Mouse (Mus musculus): ENCODE data around the gene Sgca. TPM values are rescaled to one million over a fixed set of nuclear protein-coding genes. Genes with fewer than 3 reads are reported as not detected.

Gene Sgca
- polyA plus RNA-seq, 1 experiment from 2014 or later: 0.20 TPM

GRCm38 (mm10) chr11:94990102-94990748 lies 14.1 kb upstream of the Sgca start:
- Histone ChIP-seq H3K27ac (replicated peaks) (peak overlapping the region; percentile 96), H3K4me1 (peaks cover 89% of the 10 kb centered on the region), H3K36me3 (peaks cover 14% of the 10 kb centered on the region), H3K4me3 (peak overlapping the region; percentile 81), H3K9me3 (replicated peaks) (no peaks in the 10 kb centered on the region), H3K27me3 (ENCODE audit: low read depth, poor library complexity, severe bottlenecking) (no peaks in the 10 kb centered on the region; the same call in 1 of the 2 replicates)
- no peak for DNase-seq (ENCODE audit: low spot score)
- 52% methylated on average over 6 of the region's 6 CpGs for WGBS

- H3K36me3 ChIP-seq: peaks cover 7% of the 10 kb centered on the region
- peak overlapping the region; percentile 81 for H3K4me3 ChIP-seq
- H3K4me1 ChIP-seq: peaks cover 85% of the 10 kb centered on the region
- H3K9me3 ChIP-seq (replicated peaks): no peaks in the 10 kb centered on the region
- peak; percentile 93 for DNase-seq (ENCODE audit: low spot score)
- no peaks in the 10 kb centered on the region; the same call in 1 of the 2 replicates for H3K27me3 ChIP-seq (ENCODE audit: low read depth, poor library complexity, severe bottlenecking)
- under 1% methylated on average over 12 of the region's 12 CpGs for WGBS
- peak overlapping the region; percentile 96 for H3K27ac ChIP-seq (replicated peaks)
Measured at GRCm38 (mm10) chr11:94989562-94990017, 13.5 kb upstream of the Sgca start.

GRCm38 (mm10) chr11:94988780-94989561 lies 12.8 kb upstream of the Sgca start:
- DNase-seq (ENCODE audit: low spot score): no peak
- H3K27me3 ChIP-seq (ENCODE audit: low read depth, poor library complexity, severe bottlenecking): no peaks in the 10 kb centered on the region; the same call in 1 of the 2 replicates
- H3K4me3 ChIP-seq: peak overlapping the region; percentile 81
- H3K4me1 ChIP-seq: peaks cover 79% of the 10 kb centered on the region
- 0 out of 2 replicates have a peak, but pooled peaks cover 1% of the 10 kb centered on the region for H3K36me3 ChIP-seq
- no peaks in the 10 kb centered on the region for H3K9me3 ChIP-seq (replicated peaks)
- H3K27ac ChIP-seq (replicated peaks): peak overlapping the region; percentile 96
- WGBS: 19% methylated on average over 10 of the region's 10 CpGs

GRCm38 (mm10) chr11:94987851-94988250 lies 11.7 kb upstream of the Sgca start:
- DNase-seq (ENCODE audit: low spot score): no peak
- Histone ChIP-seq H3K27me3 (ENCODE audit: low read depth, poor library complexity, severe bottlenecking) (no peaks in the 10 kb centered on the region; the same call in 1 of the 2 replicates), H3K4me1 (peaks cover 68% of the 10 kb centered on the region), H3K9me3 (replicated peaks) (no peaks in the 10 kb centered on the region), H3K36me3 (no peaks in the 10 kb centered on the region), H3K4me3 (no peak overlapping the region), H3K27ac (replicated peaks) (peak overlapping the region; percentile 67)
- 84% methylated on average over 8 of the region's 8 CpGs for WGBS

- WGBS: 48% methylated on average over 6 of the region's 6 CpGs
- H3K27ac ChIP-seq (replicated peaks): peak overlapping the region; percentile 67
- H3K36me3 ChIP-seq: no peaks in the 10 kb centered on the region
- H3K4me1 ChIP-seq: peaks cover 63% of the 10 kb centered on the region
- H3K4me3 ChIP-seq: peak overlapping the region; percentile 10; the same call in 1 of the 2 replicates
- H3K9me3 ChIP-seq (replicated peaks): no peaks in the 10 kb centered on the region
- no peak for DNase-seq (ENCODE audit: low spot score)
- H3K27me3 ChIP-seq (ENCODE audit: low read depth, poor library complexity, severe bottlenecking): no peaks in the 10 kb centered on the region; the same call in 1 of the 2 replicates
Measured at GRCm38 (mm10) chr11:94987341-94987740, 11.2 kb upstream of the Sgca start.

- no peak overlapping the region for H3K4me3 ChIP-seq
- WGBS: 78% methylated on average over 2 of the region's 2 CpGs
- no peak for DNase-seq (ENCODE audit: low spot score)
- no peaks in the 10 kb centered on the region for H3K36me3 ChIP-seq
- peaks cover 54% of the 10 kb centered on the region for H3K4me1 ChIP-seq
- no peaks in the 10 kb centered on the region for H3K9me3 ChIP-seq (replicated peaks)
- H3K27ac ChIP-seq (replicated peaks): peak overlapping the region; percentile 67; the same call in 1 of the 2 replicates
- H3K27me3 ChIP-seq (ENCODE audit: low read depth, poor library complexity, severe bottlenecking): no peaks in the 10 kb centered on the region; the same call in 1 of the 2 replicates
Measured at GRCm38 (mm10) chr11:94986435-94986834, 10.3 kb upstream of the Sgca start.

- 81% methylated on average over 5 of the region's 5 CpGs for WGBS
- H3K27me3 ChIP-seq (ENCODE audit: low read depth, poor library complexity, severe bottlenecking): no peaks in the 10 kb centered on the region; the same call in 1 of the 2 replicates
- H3K4me1 ChIP-seq: peaks cover 52% of the 10 kb centered on the region
- H3K36me3 ChIP-seq: no peaks in the 10 kb centered on the region
- no peaks in the 10 kb centered on the region for H3K9me3 ChIP-seq (replicated peaks)
- H3K4me3 ChIP-seq: no peak overlapping the region
- DNase-seq (ENCODE audit: low spot score): no peak
- no peak overlapping the region for H3K27ac ChIP-seq (replicated peaks)
Measured at GRCm38 (mm10) chr11:94985822-94986221, 9.7 kb upstream of the Sgca start.

- Histone ChIP-seq H3K27ac (replicated peaks) (no peak overlapping the region), H3K9me3 (replicated peaks) (no peaks in the 10 kb centered on the region), H3K4me1 (peaks cover 45% of the 10 kb centered on the region), H3K27me3 (ENCODE audit: low read depth, poor library complexity, severe bottlenecking) (no peaks in the 10 kb centered on the region; the same call in 1 of the 2 replicates), H3K4me3 (no peak overlapping the region), H3K36me3 (no peaks in the 10 kb centered on the region)
- DNase-seq (ENCODE audit: low spot score): no peak
- 65% methylated on average over 1 of the region's 1 CpGs for WGBS
Measured at GRCm38 (mm10) chr11:94985140-94985539, 9.0 kb upstream of the Sgca start.

GRCm38 (mm10) chr11:94979462-94980179 lies 3.5 kb upstream of the Sgca start:
- Histone ChIP-seq H3K9me3 (replicated peaks) (no peaks in the 10 kb centered on the region), H3K4me3 (peak overlapping the region; percentile 39), H3K4me1 (peaks cover 19% of the 10 kb centered on the region), H3K27me3 (ENCODE audit: low read depth, poor library complexity, severe bottlenecking) (no peaks in the 10 kb centered on the region), H3K27ac (replicated peaks) (peak overlapping the region; percentile 89), H3K36me3 (no peaks in the 10 kb centered on the region)
- no peak for DNase-seq (ENCODE audit: low spot score)
- whole genome bisulfite sequencing: 78% methylated on average over 11 of the region's 11 CpGs

- peak; percentile 98 for DNase-seq (ENCODE audit: low spot score)
- Histone ChIP-seq H3K27ac (replicated peaks) (peak overlapping the region; percentile 89), H3K27me3 (ENCODE audit: low read depth, poor library complexity, severe bottlenecking) (no peaks in the 10 kb centered on the region), H3K4me1 (peaks cover 22% of the 10 kb centered on the region), H3K4me3 (peak overlapping the region; percentile 39), H3K9me3 (replicated peaks) (no peaks in the 10 kb centered on the region), H3K36me3 (no peaks in the 10 kb centered on the region)
- WGBS: under 1% methylated on average over 20 of the region's 20 CpGs
Measured at GRCm38 (mm10) chr11:94978947-94979346, 2.8 kb upstream of the Sgca start.

GRCm38 (mm10) chr11:94978178-94978915 lies 2.2 kb upstream of the Sgca start:
- WGBS: 54% methylated on average over 9 of the region's 9 CpGs
- H3K27ac ChIP-seq (replicated peaks): peak overlapping the region; percentile 89
- DNase-seq (ENCODE audit: low spot score): no peak
- H3K4me3 ChIP-seq: peak overlapping the region; percentile 39
- no peaks in the 10 kb centered on the region for H3K9me3 ChIP-seq (replicated peaks)
- H3K27me3 ChIP-seq (ENCODE audit: low read depth, poor library complexity, severe bottlenecking): no peaks in the 10 kb centered on the region
- H3K4me1 ChIP-seq: peaks cover 28% of the 10 kb centered on the region
- H3K36me3 ChIP-seq: no peaks in the 10 kb centered on the region

GRCm38 (mm10) chr11:94974951-94975350 lies 1.2 kb downstream of the Sgca start:
- DNase-seq (ENCODE audit: low spot score): no peak

More at GRCm38 (mm10) chr11:94974951-94975350, 1.2 kb downstream of the Sgca start:
- Histone ChIP-seq H3K27me3 (ENCODE audit: low read depth, poor library complexity, severe bottlenecking) (peaks cover 10% of the 10 kb centered on the region; the same call in 1 of the 2 replicates), H3K4me3 (no peak overlapping the region), H3K27ac (replicated peaks) (no peak overlapping the region; the same call in 1 of the 2 replicates), H3K4me1 (peaks cover 32% of the 10 kb centered on the region), H3K9me3 (replicated peaks) (no peaks in the 10 kb centered on the region), H3K36me3 (no peaks in the 10 kb centered on the region)
- WGBS: 87% methylated on average over 2 of the region's 2 CpGs
